Mouse (Mus musculus) adrenal gland, postnatal 14 days (tissue): ENCODE results near the gene Osbpl3. TPM values are rescaled to one million over a fixed set of nuclear protein-coding genes. Genes with fewer than 3 reads are reported as not detected.

Experiments used
- DNase-seq: peaks from one replicate; pipeline ENCODE4 v3.0.0; 2021; ENCODE audit warnings: mixed read lengths
- total RNA-seq: library from RNA; stranded (reverse); gene quantifications from 2 replicates; pipeline ENCODE4 v1.2.3, GENCODE M21; 2021

The Osbpl3 gene
- total RNA-seq, 1 experiment from 2014 or later = 35.9 TPM

DNA sequence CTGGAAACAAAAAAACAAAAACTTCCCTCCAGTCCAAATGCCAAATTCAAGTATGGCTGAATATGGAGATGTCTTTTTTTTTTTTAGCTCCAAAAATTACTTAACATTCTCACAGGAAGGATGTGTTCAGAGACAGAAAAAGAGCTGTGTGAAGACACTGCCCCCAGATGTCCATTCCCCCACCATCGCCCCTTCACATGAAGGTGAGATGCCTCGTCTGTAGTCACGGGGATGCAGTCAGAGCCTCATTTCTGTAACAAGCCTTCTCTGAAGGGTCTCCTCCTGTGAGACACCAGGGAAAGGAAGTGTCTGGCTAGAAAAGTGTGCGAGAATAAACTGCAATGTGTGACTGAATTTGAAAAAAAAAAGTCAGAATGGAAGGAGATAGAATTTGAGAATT is 53.1 kb downstream of the Osbpl3 start:
- DNase-seq = no peak

DNA sequence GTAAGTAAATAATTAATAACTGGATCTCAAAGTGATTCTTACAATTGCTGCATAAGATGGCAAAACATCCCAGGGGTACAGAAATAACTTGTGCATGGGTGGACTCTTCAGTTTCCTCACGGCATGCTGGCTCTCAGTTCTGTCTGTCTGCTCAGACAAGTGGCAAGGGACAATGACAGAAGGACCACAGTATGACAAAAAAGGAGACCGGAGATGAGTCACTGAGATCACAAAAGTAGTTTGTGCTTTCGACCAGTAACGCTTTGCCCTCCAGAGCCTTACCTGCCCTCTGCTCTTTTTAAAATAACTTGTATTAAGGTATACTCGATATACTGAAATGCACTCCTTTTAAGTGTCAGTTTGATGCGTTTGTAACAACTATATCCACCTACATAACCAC is 55.8 kb downstream of the Osbpl3 start:
- DNase-seq = no peak

GRCm38 (mm10) chr6:50399427-50400195 is 56.4 kb downstream of the Osbpl3 start:
- no peak for DNase-seq

DNA sequence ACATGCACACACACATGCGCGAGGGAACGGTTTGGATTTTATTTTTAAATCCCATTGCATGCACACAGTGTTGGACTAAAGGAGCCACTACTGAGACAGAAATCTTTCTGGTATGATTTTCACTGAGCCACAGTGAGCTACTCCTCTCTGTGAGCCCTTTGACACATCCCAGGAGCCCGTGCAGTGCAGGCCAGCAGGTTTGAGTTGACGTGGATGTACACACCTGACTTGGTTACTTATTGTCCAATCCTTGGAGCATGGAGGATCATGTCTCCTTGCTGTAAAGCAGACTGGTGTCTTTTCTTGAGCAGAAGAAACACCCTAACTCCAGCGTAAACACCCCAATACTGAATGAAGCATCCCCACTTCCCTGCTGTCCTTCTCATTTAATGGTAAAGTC is 57.7 kb downstream of the Osbpl3 start:
- no peak for DNase-seq

GRCm38 (mm10) chr6:50397116-50397515 is 58.9 kb downstream of the Osbpl3 start:
- DNase-seq = no peak

DNA sequence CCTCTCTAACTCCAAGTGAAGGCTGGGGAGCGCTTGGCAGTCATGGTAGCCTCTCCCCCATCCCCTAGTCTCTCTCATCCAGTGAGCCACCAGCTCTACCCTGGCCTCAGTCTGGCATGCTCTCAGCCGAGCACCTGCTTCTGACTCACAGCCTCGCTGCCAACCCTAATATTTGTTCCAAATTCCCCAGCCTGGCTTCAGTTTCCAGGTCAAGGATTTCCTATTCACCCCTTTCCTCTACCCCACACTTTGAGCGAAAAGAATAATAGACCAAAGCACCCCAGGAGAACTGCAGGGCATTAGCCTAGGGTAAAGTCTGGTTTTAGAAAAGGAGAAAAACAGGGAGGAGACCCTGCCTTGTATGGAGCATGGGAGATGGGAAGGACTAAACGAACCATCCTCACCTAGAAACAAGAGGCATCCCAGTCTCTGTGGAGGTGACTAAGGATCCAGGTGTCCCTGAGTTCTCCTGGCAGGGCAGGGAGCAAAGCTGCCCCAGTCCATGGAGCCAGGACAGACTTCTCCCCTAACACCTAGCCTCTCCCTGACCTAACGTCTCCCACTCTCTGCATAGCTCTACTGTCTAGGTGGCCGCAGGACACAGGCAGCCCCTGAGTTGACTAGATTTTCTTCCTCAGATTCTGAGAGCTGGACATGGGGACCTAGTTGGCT is 60.2 kb downstream of the Osbpl3 start:
- peak; percentile 55 for DNase-seq

GRCm38 (mm10) chr6:50394432-50394831 is 61.6 kb downstream of the Osbpl3 start:
- DNase-seq = no peak

DNA sequence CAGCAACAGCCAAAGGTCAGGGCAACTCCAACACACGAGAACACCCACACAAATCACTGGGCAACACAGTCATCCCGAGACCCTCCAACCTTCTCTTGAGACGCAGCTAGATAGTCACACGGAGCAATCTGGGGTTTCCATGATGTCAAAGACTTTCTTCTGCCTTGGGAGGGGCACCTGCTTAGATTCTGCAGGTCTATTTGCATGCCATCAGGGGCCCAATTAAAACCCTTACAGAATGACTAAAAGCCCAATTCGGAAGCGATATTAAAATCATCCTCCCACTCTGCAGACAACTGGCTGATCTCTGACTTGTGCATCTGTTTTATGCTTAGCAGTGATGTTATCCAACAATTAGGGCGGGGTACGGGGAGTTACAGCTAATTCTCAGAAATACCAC is 62.0 kb downstream of the Osbpl3 start:
- DNase-seq = no peak

- no peak for DNase-seq
These were observed 64.0 kb downstream of the Osbpl3 start for GRCm38 (mm10) chr6:50391951-50392350.

- no peak for DNase-seq
These were observed 65.7 kb downstream of the Osbpl3 start for GRCm38 (mm10) chr6:50390313-50390712.

DNA sequence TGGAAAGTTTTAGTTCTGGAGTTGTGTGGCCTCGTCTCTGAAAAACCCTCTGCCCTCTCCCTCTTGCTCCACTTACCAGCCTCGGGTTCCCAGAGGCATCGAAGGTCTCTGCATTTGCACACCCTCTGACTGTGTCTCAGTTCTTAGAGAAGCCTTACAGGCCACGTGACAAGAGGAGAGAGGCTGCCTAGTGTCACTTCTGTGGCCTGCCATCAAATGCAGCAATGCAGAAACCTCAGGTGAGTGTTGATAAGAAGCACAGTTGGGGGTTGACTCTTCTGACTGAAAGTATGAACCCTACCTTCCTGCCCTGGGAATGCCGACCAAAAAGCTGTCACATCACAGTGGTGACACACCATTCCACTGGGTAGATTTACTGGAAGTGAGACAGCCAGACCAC is 68.4 kb downstream of the Osbpl3 start:
- no peak for DNase-seq

GRCm38 (mm10) chr6:50386497-50386896 is 69.5 kb downstream of the Osbpl3 start:
- DNase-seq = peak; percentile 28

DNA sequence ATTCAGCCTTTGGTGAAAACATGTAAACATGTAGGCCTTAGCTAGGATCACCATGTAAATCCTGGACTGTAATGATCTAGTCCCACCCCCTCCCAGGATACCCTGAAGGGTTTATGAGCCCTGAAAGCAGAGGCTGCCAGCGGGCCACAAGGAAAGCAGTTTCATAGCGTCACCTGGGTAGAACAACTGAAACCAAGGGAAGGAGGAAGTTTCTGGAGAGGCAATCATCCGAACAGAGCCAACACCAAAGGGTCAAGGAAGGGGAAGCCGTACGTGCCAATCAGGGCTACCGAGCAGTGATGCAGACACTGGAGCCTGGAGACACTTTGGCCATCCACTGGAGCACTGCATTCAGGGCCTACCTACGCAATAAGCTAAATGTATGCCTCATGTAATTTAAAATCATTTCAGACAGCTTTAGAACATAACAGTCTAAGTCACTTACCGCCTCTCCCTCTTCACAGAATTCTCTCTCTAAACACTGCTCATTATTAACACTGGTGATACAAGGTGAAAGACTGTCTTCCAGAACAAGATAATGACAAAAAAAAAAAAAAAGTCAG is 70.5 kb downstream of the Osbpl3 start:
- DNase-seq = no peak

DNA sequence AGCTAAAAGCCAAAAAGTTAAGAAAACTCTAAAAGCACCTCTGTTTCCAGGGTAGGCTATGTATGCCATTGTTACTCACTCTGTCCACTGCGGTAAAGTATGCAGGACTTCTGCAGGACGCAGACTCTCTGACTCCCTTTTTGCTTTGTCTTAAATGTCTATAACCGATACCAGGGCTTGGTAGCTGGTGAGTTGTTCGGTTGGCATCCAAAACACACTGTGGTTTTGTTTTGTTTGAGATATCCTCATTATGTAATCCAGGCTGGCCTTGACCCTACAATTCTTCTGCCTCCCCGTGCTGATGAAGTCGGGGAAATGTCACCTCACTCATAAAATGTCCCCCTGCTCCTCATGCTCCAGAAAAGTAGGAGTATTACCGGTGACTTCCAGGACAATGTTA is 73.3 kb downstream of the Osbpl3 start:
- peak; percentile 51 for DNase-seq

DNA sequence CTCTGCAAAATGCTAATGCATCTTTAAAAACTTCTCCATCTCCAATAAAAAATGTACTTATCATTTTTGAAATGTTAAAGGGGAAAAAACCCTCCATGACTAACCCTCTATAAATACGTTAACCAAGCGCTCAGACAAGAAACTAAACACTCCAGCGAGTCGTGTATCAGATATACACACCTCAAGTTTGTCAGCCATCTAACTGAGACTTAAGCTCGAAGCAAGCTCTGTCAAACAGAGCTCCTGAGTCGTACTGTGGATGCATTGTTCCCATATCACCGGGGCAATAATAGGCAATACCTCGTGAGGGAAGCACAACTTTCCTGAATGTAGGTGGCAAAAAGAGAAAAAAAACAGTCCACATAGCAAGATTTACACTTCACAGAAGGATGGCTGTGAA is 73.8 kb downstream of the Osbpl3 start:
- DNase-seq = no peak

DNA sequence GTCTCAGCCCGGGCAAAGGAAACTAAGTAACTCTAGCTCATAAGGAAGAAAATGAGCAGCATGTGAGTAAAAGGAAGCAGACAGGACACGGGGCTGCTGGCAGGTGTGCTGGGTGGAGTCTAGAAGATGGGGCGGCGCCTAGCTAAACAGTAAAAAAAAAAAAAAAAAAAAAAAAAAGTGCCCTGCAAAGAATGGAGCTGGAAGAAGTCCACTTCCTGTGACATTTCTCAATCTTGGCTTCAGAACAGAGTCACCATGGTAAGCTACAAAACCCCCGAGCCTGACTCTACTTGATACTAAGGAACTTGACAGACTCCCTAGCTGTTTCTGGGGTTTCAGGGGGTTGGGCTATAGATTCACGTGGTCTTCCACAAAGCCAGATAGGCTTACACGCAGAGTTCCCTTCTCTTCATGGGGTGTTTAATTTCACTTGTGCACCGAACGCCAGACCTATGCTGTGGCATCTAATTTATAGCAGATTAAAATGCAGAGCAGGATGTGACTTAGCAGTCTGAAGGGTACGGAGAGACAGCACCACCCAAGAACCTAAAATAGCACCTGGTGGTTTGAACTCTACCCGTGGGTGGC is 74.4 kb downstream of the Osbpl3 start:
- peak; percentile 25 for DNase-seq

DNA sequence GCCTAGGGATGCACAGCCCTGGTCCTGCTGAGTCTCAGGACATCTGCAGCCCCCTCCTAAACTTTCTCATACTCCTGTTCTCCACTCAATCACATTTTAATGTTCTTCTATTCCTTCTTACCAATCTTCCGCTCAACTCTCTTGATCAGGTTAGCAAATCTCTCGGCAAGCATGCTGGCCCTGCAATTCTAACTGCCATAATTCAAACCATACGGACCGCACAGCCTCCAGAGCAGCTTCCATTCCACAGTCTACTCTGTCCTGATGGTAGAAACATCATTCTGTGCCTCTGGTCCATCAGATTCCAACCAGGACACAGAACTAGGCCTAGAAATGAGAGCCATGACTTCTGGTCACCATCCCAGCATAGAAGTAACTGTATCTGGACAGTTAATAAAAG is 76.3 kb downstream of the Osbpl3 start:
- DNase-seq = no peak

DNA sequence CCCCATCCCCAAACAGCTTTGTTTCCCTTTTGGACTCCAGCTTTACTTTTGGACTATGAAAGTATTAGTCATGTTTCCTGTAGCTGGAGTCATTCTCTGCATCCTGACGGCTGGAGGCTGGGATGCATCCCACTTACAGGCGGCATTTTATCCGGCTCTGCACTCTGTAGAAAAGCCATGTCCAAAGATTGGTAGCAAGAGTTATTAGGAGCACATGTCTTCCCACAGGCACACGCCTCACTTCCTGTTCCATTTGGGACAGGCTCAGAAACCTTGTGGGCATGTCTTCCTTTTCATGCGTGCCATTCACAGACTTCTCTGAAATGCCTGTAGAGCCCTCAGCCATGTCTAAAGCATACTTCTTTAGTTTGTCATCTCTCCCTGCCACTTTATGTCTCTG is 76.9 kb downstream of the Osbpl3 start:
- DNase-seq = no peak

DNA sequence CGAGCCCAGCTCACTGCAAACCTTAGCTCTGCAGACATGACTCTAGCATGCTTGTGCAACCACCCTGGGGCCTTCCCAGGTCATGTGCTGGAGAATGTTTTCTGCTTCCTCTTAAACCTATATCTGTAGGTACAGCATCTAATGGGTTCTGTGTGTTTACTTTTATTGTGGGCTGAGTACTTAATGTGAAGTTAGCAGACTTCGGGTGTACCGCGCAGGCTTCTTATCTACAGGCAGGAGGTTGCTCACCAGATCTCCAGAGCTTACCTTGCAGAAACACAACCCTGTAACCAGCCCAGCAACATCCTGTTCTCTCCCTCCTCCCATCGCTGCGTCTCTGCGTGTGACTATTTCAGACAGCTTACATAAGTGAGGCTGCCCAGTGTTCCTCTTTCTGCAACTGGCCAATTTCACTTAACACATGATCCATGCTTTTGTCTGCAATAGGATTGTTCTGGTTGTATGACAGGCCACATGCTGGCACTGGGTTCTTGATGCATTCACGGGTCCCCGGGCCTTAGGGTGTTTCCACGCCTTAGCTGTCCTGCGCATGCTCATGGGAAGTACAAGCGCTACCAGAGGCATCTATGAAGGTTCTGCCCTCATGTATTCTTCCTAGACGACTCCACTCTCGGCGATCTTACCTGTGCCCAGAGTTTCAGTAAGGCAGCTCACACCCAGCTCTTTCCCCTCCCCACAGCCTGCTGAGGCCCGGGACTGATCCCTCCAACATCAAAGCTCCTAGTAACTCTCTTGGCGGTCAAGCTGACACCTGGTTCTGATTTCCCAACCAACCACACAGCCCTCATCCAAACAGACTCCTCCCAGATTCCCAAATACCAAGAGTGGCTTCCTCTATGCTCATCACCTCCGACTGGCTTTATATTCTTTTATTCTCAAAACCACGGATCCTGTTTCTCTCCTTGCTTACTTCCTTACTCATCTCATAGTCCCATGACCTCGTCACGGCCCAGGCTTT is 78.0 kb downstream of the Osbpl3 start:
- DNase-seq = no peak

GRCm38 (mm10) chr6:50376684-50377083 is 79.3 kb downstream of the Osbpl3 start:
- no peak for DNase-seq

DNA sequence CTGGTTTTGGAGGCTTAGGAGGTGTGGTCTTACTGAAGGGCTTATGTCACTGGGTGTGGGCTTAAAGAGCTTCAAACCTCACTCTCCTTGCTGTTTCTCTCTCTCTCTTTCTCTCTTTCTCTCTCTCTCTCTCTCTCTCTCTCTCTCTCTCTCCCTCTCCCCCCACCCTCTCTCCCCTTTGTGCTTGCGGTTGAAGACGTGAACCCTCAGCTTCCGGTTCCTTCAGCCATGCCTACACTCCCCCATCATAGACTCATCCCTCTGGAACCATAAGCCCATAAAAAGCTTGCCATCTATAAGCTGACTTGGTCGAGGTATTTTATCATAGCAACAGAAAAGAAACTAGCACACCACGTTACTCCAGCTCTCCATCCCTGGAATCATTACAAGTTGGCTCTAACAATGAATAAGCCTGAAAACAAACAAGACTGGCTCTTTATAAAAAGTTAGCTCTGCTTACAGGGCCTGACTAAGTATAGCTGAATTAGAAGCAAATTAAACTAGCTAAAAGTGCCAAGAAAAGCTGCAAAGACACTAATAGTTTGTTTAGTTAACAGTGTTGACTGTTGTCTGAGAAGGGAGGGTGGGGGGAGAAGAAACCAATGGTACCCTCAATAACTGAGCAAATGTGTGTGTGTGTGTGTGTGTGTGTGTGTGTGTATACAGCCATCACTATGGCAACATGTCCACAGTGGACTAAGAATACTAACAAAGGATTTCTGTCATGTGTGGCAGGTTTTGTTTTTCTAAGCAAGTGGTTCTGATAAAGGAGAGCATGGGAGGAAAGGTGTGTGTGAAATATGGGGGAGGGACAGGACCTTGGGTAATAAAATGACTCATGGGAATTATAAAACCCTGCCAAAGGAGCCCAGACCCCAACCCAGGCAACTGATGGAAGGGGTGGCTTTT is 83.2 kb downstream of the Osbpl3 start:
- no peak for DNase-seq
